Mouse (Mus musculus) urinary bladder, adult 2 months (tissue): ENCODE measurements around the gene Zfp57. TPM values are rescaled to one million over a fixed set of nuclear protein-coding genes. Genes with fewer than 3 reads are reported as not detected.
"Not testable (repeated sequence)": the region's sequence is repeated elsewhere in the genome, so short reads cannot be mapped to it uniquely, and the experiment has no call there.

Experiments
- DNase-seq: peaks from one replicate; pipeline ENCODE4 v3.0.0; 2022; ENCODE audit warnings: low spot score
- polyA plus RNA-seq: library from polyadenylated mRNA; depleted of rRNA; stranded (reverse); fragments of >200 nt; gene quantifications from 2 replicates; pipeline ENCODE4 v1.2.3, GENCODE M21; 2012

The Zfp57 gene
- polyA plus RNA-seq, 1 experiment, result 32.3 TPM

DNA sequence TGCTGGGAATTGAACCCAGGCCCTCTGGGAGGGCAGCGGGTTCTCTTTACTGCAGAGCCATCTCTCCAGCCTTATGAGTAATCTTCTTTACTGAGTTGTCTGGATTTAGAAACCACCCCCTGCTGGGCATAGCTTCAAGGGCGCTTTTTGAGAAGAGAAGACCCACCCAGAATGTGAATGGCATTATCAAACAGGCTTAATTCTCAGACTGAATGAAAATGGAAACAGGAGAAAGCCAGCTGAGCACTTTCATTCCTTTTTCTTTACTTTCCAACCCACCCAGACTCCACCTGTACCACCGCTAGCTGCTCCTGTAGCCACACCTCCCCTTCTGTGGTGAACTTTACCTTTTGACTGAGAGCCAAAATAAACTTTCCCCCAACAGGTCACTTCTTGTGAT is 5.5 kb upstream of the Zfp57 start:
- no peak for DNase-seq

DNA sequence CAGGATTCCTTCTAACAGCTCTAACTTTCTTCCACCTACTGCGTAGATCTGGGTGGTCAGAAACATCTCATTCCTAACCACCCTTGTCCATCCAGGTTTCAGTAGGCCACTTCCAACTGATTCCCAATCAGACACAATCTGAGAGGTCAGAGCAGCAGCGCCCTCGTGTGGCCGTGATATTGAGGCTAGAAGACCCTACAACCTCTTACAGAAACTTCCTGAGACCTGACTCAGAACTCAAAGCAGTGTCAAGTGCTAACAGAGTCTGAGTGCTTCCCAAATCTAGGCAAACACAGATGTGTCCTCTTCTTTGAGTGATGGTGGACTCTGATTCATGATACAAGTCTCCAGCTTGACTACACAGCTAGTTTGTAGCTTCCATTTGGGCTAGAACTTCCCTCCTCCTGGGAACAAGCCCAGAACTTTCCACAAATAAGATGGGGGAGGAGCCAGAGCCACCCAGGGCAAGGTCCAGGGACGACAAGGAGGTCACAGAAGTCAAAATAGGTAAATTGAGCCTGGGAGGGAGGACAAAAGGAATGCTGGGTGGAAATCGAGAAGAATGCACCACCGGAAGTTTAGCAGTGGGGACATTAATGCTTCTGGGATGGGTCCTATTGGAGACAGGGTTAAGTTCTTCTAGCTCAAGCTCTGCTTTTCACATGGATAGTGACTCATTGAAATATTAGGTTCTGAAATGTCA is 3.8 kb upstream of the Zfp57 start:
- DNase-seq, result peak; percentile 61

DNA sequence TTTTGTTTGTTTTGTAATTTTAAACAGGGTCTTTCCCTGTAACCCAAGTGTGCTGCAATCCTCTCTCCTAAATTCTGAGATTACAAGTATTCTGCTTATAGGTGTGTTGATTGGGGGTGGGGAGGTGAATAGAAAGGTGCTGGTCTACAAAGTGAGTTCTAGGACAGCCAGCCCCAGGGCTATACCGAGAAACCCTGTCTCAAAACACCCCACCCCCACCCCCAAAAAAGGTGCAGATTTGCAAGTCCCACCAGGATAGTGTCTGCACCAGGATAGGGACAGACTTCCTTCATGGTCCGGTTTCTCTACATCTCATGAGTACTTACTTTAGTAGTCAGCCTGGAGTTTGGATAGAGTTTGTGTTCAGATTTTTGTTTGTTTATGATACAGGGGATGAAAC is 2.5 kb upstream of the Zfp57 start:
- DNase-seq, result no peak

DNA sequence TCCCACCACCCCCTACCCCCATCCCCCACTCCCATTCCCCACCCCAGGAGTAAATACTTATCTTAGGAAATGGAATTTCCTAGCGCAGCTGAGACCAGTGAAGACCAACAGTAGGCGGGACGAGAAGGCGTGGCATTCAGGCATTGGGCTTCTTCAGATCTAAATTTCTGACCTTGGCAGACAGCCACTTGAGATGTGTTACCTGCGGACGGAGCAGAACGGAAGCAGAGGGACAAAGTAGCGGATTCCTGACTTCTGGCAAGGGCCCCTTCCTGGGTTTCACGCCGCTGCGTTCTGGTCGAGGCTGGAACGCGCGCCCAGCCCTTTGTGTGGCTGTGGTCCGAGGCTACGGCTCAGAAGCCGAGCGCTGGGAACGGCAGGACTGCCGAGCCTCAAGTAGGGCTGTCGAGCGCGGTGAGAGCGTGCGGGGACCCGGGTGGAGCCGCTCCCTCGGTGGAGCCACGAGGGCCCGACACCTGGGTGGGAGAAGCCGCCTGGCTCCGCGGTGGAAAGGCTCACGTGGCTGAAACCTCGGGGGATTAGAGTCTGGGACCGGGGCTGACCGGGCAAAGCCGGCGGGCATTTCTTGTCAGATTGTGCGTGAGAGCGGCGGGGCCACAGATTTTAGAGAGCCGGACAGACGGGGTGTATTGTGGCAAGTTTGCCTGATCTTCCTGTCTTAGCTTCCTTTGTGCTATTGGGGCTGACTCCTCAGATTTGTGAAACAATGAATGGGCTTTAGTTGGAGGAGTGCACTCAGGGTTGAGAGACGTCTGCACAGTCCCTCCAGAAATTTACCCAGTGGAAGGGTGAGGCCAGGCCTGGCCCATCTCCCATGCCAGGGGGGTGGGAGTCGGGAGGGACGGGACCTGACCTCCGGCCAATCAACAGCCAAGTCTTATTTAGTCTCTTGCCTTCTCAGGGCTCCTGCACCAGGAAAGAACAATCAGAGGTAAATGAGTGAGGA is 1.7 kb downstream of the Zfp57 start:
- peak; percentile 39 for DNase-seq

DNA sequence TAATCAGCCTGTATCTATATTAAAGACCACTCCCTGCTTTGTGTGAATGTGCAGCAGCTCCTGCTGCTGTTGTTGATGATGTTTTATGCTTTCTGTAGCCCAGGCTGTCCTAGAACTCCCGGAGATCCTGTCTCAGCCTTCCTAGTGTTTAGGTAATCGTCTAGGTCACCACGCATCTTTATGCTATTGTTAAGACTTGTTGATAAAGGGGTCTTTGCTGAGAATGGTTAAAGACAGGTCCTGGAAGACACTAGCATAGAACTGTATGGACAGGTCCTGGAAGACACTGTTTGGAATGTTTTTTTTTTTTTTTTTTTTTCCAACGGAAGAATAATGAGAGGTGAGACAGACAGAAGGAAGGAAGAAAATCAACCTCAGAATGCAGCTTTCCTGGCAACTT is 2.4 kb downstream of the Zfp57 start:
- no peak for DNase-seq

DNA sequence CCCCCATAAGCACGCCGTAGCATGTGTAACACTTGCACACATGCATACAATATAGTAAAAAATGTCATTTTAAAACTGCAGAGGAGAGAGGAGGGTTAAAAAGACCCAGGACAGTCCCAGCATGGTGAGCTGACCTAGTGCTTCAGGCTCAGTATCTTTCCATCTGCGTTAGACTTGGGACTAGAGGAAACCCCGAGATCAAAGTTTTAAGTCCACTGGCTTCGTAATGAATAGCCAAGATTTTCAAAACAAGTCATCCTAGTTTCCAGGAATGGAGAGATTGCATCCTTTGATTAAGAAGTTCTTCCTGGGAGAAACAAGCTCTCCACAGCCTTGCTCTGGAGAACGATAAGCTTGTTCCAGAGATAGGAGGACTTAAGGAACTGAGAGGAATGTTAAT is 7.2 kb downstream of the Zfp57 start:
- no peak for DNase-seq

DNA sequence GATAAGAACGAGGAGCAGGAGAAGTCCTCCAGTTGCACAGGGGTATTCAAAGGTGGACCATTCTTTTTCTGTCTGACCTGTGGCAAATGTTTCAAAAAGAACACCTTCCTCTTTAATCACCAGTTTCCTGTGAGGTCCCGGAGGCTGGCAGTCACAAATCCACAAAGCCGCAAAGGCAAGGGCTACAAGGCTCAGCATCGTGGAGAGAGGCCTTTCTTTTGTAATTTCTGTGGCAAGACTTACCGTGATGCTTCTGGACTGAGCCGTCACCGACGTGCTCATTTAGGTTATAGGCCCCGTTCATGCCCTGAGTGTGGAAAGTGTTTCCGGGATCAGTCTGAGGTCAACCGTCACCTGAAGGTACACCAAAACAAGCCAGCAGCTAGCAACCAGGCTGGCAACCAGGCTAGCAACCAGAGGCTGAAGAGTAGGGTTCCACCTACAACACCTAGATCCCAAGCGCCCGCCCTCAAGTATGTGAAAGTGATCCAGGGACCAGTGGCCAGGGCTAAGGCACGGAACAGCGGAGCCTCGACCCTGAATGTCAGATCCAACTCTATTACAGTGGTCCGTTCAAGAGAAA is 8.6 kb downstream of the Zfp57 start:
- no peak for DNase-seq

DNA sequence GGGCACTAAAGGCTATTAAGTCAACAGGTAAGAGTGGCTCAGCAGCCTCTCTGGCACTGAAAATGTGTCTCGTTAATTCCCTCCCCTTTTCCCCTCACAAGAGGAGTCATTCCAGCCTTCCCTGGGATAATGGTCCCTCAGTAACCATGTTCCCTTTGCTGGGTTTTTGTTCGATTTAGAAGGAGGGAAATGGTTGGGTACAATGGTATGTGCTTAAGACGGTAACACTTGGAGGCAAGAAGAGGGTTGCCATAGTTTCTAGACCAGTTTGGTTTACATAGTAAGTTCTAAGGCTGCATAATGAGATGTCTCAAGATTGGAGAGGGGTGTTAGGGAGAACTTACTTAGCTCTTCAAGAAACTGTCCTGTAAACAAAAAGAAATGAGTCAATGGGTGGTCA is 10.8 kb downstream of the Zfp57 start:
- no peak for DNase-seq

DNA sequence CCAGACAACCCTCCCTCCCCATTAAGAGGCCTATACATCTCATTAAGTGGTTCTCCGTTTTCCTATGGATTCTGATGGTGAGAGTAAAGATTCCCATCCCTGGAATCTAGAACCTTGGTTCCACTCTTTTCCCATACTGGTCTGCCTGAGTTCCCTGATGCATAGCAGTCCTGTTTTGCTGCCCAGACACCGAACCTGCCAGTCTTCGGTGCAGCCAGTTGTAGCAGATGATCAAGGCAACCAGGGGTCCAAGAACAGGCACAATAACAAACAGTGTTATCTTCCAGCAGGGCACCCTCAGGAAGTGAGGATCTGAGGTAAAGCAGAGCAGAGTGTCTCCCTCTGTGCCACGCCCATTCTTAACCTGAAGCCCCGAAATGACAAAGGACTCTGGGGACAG is 11.2 kb downstream of the Zfp57 start:
- no peak for DNase-seq

DNA sequence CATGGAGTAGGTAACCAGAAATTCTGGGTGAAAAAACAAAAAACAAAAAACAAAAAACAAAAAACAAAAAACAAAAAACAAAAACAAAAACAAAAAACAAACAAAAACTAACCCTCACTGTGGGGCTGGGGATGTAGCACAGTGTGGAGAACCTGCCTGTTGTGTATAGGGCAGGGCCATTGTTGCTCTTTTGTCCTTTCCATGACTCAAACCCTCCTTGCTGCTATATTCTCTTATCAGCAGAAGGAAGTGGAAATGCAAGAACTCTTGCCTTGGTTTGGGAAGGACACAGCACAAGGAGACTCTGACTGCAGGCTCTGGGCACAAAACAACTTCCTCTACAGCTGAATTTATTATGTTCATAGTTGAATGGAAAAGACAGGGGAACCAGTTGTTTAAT is 15.4 kb downstream of the Zfp57 start:
- no peak for DNase-seq

DNA sequence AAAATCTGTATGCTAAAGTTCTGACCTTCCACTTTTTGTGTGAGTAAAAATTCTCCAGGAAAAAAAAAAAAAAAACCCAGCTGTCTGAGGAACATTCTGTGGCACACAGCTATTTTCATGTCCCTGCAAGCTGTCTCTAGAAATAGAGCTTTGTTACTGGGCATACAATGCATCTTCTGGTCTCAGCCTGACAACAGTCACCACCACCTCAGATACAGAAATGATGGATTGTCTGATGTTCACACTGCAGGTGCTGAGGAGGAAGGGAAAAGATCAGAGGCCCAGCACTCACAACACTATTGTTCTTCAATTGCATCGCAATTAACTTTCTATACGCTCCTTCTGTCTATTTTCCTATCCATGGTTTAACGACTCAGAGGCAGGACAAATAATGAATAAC is 17.4 kb downstream of the Zfp57 start:
- no peak for DNase-seq

DNA sequence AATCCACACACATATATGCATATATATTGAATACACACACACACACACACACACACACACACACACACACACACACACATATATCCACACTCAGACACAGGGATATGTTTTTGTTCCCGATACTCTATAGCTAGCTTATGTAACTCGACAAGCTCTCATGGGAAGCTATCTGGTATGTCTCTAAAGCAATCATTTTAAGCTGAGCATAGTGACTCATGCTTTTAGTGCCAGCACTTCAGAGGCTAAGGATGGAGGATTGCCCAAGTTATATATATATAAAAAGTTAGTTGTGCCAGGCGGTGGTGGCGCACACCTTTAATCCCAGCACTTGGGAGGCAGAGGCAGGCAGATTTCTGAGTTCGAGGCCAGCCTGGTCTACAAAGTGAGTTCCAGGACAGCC is 18.3 kb downstream of the Zfp57 start:
- DNase-seq, result not testable (repeated sequence)

DNA sequence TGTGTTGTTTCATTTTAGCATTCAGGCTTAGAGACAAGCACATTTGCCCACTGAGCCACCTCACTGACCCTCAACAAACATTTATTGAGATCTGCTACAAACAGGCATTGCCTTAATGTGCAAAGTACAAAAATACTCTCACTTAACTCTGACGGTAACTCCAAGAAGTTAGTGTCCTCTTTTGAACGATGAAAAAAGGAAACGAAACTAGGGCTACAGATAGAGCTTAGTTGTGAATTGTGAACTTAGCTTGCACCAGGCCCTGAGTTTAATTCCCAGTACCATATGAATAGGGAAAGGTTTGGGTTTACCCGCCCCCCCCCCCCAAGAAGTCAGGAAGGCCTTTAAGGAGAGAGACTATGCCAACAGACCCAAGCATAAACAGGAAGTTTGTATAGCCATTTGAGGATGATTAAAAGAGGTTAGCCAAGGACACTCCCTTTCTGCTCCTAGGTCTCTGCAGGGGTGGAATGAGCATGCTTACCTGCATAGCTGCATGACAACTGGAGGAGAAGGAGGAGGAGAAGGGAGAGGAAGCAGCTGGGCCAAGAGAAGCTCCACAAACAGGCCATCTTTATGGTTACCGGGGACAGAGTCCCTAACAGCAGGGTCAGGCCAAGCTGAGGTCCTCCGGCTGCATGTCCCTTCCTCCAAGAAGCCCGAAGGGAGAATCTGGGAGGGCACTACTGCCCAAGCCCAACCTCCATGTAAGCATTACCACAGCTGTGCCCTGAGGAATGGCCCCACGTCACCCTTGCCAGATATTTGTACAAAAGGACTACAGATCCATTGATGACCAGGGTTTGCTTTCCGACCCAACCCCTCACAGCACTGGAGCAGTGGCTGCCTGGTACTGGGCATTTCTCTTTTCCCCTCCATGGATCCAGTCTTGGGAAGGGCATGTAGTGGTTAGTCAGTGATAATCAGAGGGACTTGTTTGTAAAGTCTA is 21.9 kb downstream of the Zfp57 start, which contains the start of gene Mog:
Gene Mog, minus strand, starts transcription at position 771 of the 949 bp plus-strand sequence.
- DNase-seq, result no peak

DNA sequence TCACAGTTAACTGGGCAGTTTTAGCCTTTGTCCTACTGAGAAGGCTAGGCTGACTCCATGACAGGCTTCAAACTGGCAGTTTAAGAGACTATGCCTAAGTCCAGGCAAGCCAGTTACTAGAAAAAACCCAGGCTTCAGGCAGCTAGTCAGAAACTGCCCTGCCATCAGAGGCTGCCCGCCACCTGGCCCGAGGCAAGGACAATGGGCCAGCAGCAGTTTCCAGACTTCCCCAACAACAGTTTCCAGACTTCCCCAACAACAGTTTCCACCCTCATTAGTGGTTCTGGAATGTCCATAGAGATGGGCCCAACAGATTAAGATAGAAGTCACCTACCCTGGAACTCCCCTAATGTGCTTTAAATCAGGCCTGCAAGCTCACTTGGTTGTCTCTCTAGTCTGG is 25.5 kb downstream of the Zfp57 start:
- DNase-seq, result no peak

DNA sequence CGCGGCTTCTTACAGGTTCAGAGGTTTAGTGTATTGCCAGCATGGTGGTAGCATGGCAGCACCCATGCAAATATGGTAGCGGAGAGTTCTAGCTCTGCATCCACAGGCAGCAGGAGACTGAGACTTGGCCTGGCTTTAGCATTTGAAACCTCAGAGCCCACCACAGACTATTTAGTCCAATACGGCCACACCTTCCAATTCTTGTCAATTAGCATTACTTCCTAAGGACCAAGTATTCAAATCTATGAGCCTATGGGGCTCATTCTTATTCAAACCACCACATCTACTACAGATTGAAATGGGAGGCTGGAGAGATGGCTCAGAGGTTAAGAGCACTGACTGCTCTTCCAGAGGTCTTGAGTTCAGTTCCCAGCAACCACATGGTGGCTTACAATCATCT is 26.5 kb downstream of the Zfp57 start:
- no peak for DNase-seq

DNA sequence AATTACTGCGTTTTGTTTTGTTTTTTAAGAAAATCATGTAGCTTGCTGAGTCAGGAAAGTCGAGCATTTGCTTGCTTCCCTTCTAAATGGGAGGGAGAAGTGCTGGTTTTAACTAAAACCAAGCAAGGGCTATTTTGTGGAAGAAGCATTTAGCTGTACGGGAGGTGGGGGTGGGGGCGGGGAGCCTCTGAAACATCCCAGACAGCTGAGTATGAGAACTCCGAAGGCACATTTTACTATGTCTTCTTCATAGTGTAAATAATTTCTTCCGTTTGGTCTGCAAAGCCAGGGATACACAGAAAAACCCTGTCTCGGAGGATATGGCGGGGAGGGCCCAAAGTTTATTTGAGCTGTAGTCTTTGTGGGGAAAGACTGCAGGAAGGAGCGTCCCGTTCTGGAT is 27.2 kb downstream of the Zfp57 start:
- no peak for DNase-seq

DNA sequence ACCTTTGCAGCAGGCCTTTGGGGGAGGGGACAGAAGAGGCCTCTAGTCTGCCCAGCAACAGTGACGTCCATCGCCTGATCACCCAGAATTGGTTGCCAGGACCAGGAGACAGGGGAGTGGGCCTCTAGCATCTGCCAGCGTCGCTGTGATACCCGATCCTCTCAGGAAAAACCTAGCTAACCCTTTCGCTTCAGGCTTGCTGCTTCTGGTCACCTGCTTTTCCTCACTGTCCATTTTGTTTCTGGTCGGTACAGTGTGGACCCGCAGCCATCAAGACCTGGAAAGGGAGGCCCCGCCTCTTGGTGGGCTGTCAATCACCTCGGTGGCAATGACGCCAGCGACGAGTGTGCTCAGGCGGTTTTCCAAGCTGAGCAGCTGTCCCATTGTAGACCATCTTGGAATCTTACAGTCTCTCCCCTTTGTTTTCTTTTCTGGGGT is 27.7 kb downstream of the Zfp57 start:
- DNase-seq, result peak; percentile 63

DNA sequence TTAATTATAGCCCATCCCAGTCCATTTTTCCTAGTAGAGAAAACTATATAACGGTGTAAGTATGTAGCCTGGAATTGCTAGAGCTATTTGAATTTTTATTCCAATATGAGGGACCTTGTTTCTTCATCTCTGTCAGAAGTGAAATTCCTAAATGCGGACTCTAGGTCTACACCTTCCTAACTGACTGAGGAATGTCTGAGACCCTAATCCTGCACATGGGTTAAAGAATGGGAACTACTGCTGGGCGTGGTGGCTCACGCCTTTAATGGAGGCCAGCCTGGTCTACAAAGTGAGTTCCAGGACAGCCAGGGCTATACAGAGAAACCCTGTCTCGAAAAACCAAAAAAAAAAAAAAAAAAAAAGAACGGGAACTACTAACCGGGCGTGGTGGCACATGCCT is 28.2 kb downstream of the Zfp57 start:
- DNase-seq, result no peak

DNA sequence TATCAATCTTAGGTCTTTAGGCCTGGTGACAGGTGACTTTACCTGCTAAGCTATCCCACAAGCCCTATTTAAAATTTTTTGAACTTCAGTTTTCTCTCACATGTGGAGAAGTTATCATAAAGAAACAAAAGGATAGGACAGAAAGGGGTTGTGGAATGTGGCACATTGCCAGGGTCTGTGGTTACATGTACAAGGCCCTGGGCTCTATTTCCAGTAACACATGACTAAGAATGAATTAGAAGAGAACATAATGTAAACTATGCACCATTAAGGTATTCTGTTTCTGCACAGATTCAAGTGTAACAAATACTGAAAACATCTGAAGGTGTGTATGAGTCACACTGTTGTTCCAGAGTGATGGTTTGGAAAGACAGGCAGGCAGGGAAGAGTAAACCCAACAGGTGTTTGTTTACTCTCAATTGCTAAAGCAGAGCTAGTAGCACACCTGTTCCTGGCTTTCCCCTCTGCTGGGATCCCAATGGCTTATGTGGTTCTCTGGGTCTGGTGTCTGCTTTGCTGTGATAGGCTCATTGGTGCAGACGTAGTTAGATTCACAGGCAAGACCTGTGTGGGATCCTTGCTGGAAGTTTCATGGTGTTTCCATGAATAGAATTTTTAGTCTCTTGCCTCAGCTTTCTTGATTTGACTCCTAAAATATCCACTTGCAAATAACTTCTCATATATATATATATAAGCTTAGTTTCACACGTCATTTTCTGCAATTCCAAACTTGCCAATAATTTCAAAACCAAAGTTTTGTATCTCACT is 38.3 kb downstream of the Zfp57 start:
- DNase-seq, result no peak

DNA sequence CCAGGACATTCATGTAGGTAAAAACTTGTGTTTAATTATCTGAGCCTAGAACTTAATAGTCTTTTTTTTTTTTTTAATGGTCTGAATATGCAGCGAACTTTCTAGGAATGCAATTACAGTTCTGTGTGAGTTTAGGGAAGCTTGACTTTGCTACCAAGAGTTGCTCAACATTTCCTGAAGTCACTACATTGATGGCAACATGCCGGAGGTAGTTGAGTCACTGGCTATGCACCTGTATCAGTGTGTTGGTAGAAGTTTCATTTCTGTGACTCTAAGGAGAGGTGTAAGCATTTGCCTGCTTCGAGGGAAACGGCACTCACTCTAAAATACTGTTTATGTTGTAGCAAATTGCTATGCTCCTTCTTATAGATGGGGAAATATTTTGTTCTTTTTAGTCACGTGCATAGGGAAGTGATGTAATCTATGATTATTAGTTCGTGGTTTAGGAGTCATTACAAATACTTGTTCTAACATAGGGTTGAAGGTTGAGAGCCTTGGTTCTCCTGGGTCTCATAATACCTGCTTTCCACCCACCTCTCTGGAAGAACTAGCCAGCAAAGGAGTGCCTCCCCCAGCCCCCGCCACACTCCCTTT is 43.8 kb downstream of the Zfp57 start:
- DNase-seq, result no peak
